Mouse (Mus musculus): Measurements from ENCODE around the gene Prrc2a.

DNA sequence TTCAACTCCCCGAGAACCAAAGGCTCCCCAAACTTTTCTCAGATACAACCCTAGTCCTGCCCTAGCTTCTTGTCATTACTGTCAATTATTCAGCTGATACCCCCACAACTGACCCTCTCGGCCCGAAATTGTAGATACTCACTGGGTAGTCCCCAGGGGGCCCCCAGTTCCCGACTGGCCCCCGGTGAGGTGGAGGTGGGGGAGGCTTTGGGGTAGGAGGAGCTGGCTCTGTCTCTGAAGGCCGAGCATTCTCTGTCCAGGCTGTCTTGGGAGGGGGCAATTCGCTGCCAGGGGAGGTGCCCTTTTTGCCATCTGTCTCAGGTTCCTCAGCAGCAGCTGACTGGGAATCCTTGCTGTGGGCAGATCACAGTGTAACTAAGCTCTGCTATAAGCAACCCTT, 5.1 kb downstream of the Prrc2a start:
- TF ChIP-seq CTCF (IDR thresholded peaks at IDR 0.05; ENCODE audit: insufficient read depth, low read length) (no peak), POLR2A (IDR thresholded peaks at IDR 0.05; ENCODE audit: borderline replicate concordance, extremely low read depth, low read depth, low read length) (no peak)
